In genomic region chr5:142378068-142378467, GRCm38 (mm10) we compare ENCODE assay signal across 13 mouse cellular contexts.
"Had no signal": no experiment of that assay in that cellular context is flagged by ENCODE, and none has a peak within 500 bp of the region (broad histone marks: within the 10 kb centered on the region; RNA-seq: fewer than 3 reads in every experiment).

No protein-coding gene starts in this region.

- H3K27ac ChIP-seq: midbrain, embryonic 10.5 days; midbrain, embryonic 12.5 days; neural tube, embryonic 12.5 days had no signal

- DNase-seq: lung, adult 18-20 months; lung, embryonic 14.5 days; lung, postnatal 10 days; lung, postnatal 4 days; midbrain, embryonic 14.5 days; right cerebral cortex, postnatal 14 days; spleen, adult 18-20 months; thymus, adult 18-20 months; thymus, postnatal 14 days; thymus, postnatal 36 days had no signal

- H3K27me3 ChIP-seq: midbrain, embryonic 12.5 days; neural tube, embryonic 12.5 days had no signal

- H3K9ac ChIP-seq: lung, embryonic 14.5 days; midbrain, embryonic 12.5 days; neural tube, embryonic 12.5 days had no signal

- H3K36me3 ChIP-seq: midbrain, embryonic 12.5 days; neural tube, embryonic 12.5 days had no signal

- H3K4me2 ChIP-seq: lung, embryonic 14.5 days; midbrain, embryonic 12.5 days; neural tube, embryonic 12.5 days had no signal

- H3K4me3 ChIP-seq: midbrain, embryonic 10.5 days; midbrain, embryonic 12.5 days; neural tube, embryonic 12.5 days had no signal
